Mouse (Mus musculus) adipose tissue, adult 10 weeks (tissue): ENCODE results near the gene Ncs1. TPM values are rescaled to one million over a fixed set of nuclear protein-coding genes. Genes with fewer than 3 reads are reported as not detected.

Source experiments
- polyA plus RNA-seq: library from polyadenylated mRNA; stranded (reverse); fragments of 350-450 nt; fragmentation: Illumina TruSeq; extraction: RNeasy Lipid Tissue Mini Kit (QIAGEN cat#74804); gene quantifications from one replicate; pipeline ENCODE4 v1.2.3, GENCODE M21; 2014; ENCODE audit warnings: low read depth, low replicate concordance

Gene Ncs1
- polyA plus RNA-seq = 2.9 TPM

GRCm38 (mm10) chr2:31245491-31246141, at the start of gene Ncs1:
TSS of gene Ncs1 (plus strand) at chr2:31245823.

DNA sequence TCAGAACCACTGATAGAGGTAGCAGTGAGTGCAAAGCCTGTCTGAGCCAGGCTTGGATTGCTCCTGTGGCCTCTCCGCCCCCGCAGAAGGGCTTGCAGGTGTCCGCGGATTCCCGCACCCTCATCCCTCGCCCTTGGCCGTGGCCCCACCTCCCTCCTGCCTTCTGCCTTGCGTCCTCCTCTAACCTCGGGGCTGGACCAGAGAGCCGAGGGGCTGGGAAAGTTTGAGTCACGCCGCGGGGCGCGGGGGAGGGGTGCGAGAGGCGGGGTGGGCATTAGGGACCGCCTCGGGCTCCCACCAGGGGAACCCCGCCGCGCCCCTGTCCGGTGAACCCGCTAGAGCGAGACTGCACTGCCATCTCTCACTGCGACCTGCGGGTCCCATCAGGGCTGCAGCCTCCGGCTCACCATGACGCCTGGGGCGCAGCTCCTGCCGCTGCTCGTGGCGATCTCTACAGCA, 68.4 kb downstream of the Ncs1 start, which contains the start of gene Hmcn2:
TSS of gene Hmcn2 (plus strand) at position 409 of the 459 bp plus-strand sequence.

Other genes starting within 250 kb of the Ncs1 start
- gene Fnbp1, start 103.8 kb upstream of the Ncs1 start, polyA plus RNA-seq = 43.5 TPM
- 29.4 TPM for gene Gpr107, start 93.5 kb upstream of the Ncs1 start, polyA plus RNA-seq
- gene Hmcn2, start 68.6 kb downstream of the Ncs1 start, polyA plus RNA-seq = 11.9 TPM
- 21.0 TPM for gene Ass1, start 224.4 kb downstream of the Ncs1 start, polyA plus RNA-seq